Mouse (Mus musculus) stomach, embryonic 16.5 days (tissue): Measurements from ENCODE around the gene Hmga2. TPM values are rescaled to one million over a fixed set of nuclear protein-coding genes. Genes with fewer than 3 reads are reported as not detected.
"Not testable (repeated sequence)": the region's sequence is repeated elsewhere in the genome, so short reads cannot be mapped to it uniquely, and the experiment has no call there.

ENCODE experiments used
- ATAC-seq: fragments of 200-750 bp; cut with Nextera tagmentation; 2 replicates; pipeline ENCODE4 v1.8.0; 2017; ENCODE audit warnings: moderate number of reproducible peaks, moderate TSS enrichment; ENCODE audit not compliant: insufficient read depth, low FRiP score
- H3K27ac ChIP-seq: fragments of 300-500 bp; sonication (generic); 2 replicates; pipeline ENCODE4 v1.5.1; 2014; ENCODE audit warnings: low read length
- H3K27me3 ChIP-seq: fragments of 300-500 bp; sonication (generic); 2 replicates; pipeline ENCODE4 v1.6.1; 2014; ENCODE audit warnings: low read length, control low read depth, mixed read lengths; ENCODE audit not compliant: control insufficient read depth, insufficient read depth
- H3K36me3 ChIP-seq: fragments of 300-500 bp; sonication (generic); 2 replicates; pipeline ENCODE4 v1.6.1; 2014; ENCODE audit warnings: low read length; ENCODE audit not compliant: control insufficient read depth, insufficient read depth
- H3K4me1 ChIP-seq: fragments of 300-500 bp; sonication (generic); 2 replicates; pipeline ENCODE4 v1.6.1; 2014; ENCODE audit warnings: low read length, control low read depth, mixed read lengths; ENCODE audit not compliant: control insufficient read depth, insufficient read depth
- H3K4me2 ChIP-seq: fragments of 300-500 bp; sonication (generic); 2 replicates; pipeline ENCODE4 v1.6.1; 2014; ENCODE audit warnings: low read depth, low read length, mixed read lengths
- H3K4me3 ChIP-seq: fragments of 300-500 bp; sonication (generic); replicated peaks from 2 replicates; pipeline ENCODE4 v1.5.1; 2014; ENCODE audit warnings: mild to moderate bottlenecking, low read length
- H3K9ac ChIP-seq: fragments of 300-500 bp; sonication (generic); 2 replicates; pipeline ENCODE4 v1.6.1; 2014; ENCODE audit warnings: low read length
- H3K9me3 ChIP-seq: fragments of 300-500 bp; sonication (generic); replicated peaks from 2 replicates; pipeline ENCODE4 v1.6.1; 2016; ENCODE audit warnings: low read length, control low read depth; ENCODE audit not compliant: control insufficient read depth
- whole genome bisulfite sequencing: fragments of 180-500 bp; shearing (Covaris S2); extraction: QIAGEN DNeasy Blood & Tissue Kit; methylation state at CpG from one replicate; pipeline ENCODE4 v1.1.7; 2014; 5-methylcytosine and 5-hydroxymethylcytosine counted together
- polyA plus RNA-seq: library from polyadenylated mRNA; unstranded; fragments of >200 nt; fragmentation: Nextera tagmentation; extraction: Ambion mirVana; gene quantifications from 2 replicates; pipeline ENCODE4 v1.2.1, GENCODE M21; 2015

Gene Hmga2
- polyA plus RNA-seq, 1 experiment from 2014 or later = 17.7 TPM

GRCm38 (mm10) chr10:120339906-120340305, 136.4 kb downstream of the Hmga2 start:
- 73% methylated on average over 2 of the region's 2 CpGs for WGBS
- not testable (repeated sequence) for H3K4me1 ChIP-seq, H3K9me3 ChIP-seq, H3K4me3 ChIP-seq, H3K27ac ChIP-seq, H3K4me2 ChIP-seq, ATAC-seq, H3K27me3 ChIP-seq, H3K9ac ChIP-seq, H3K36me3 ChIP-seq

- Histone ChIP-seq H3K27ac (no peak overlapping the region), H3K4me1 (no peaks in the 10 kb centered on the region), H3K27me3 (no peaks in the 10 kb centered on the region), H3K9me3 (no peaks in the 10 kb centered on the region), H3K9ac (no peak overlapping the region), H3K36me3 (no peaks in the 10 kb centered on the region), H3K4me3 (no peak overlapping the region), H3K4me2 (no peak overlapping the region)
- 56% methylated on average over 4 of the region's 4 CpGs for WGBS
- no peak for ATAC-seq
Observed at GRCm38 (mm10) chr10:120339324-120339723, 136.9 kb downstream of the Hmga2 start.

DNA sequence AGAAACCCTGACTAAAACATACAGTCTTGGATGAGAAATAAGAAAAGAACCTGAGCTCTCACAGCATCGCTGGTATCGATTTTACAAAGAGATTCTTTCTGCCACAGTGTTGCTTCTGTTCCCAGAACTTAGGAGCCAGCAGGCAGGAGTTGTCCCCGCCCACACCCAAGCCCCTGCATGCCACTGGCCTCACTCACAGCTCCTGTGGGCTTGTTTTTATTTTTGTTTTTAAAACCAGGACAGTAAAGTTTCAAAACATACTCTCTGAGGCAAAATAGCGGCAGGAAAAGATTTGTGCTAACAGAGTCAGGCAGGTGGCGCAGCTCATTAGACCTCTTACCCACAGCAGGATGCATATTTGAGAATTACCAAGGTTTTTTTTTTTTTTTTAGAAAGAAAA, 137.4 kb downstream of the Hmga2 start:
- no peak overlapping the region for H3K9ac ChIP-seq
- H3K9me3 ChIP-seq = no peaks in the 10 kb centered on the region
- no peaks in the 10 kb centered on the region for H3K27me3 ChIP-seq
- 61% methylated on average over 5 of the region's 5 CpGs for WGBS
- ATAC-seq = no peak
- no peaks in the 10 kb centered on the region for H3K4me1 ChIP-seq
- H3K4me2 ChIP-seq = no peak overlapping the region
- no peak overlapping the region for H3K27ac ChIP-seq
- no peaks in the 10 kb centered on the region for H3K36me3 ChIP-seq
- no peak overlapping the region for H3K4me3 ChIP-seq

- not testable (repeated sequence) for H3K36me3 ChIP-seq, H3K4me1 ChIP-seq, H3K4me3 ChIP-seq, H3K27me3 ChIP-seq, H3K4me2 ChIP-seq, H3K27ac ChIP-seq, ATAC-seq, H3K9ac ChIP-seq, H3K9me3 ChIP-seq
- 92% methylated on average over 1 of the region's 1 CpGs for WGBS
Observed at GRCm38 (mm10) chr10:120338431-120338830, 137.8 kb downstream of the Hmga2 start.

- Histone ChIP-seq H3K27me3 (no peaks in the 10 kb centered on the region), H3K9me3 (no peaks in the 10 kb centered on the region), H3K9ac (no peak overlapping the region), H3K4me1 (no peaks in the 10 kb centered on the region), H3K36me3 (no peaks in the 10 kb centered on the region), H3K27ac (no peak overlapping the region), H3K4me2 (no peak overlapping the region), H3K4me3 (no peak overlapping the region)
- no peak for ATAC-seq
- 94% methylated on average over 14 of the region's 14 CpGs for whole genome bisulfite sequencing
Observed at GRCm38 (mm10) chr10:120327946-120328345, 148.3 kb downstream of the Hmga2 start.

DNA sequence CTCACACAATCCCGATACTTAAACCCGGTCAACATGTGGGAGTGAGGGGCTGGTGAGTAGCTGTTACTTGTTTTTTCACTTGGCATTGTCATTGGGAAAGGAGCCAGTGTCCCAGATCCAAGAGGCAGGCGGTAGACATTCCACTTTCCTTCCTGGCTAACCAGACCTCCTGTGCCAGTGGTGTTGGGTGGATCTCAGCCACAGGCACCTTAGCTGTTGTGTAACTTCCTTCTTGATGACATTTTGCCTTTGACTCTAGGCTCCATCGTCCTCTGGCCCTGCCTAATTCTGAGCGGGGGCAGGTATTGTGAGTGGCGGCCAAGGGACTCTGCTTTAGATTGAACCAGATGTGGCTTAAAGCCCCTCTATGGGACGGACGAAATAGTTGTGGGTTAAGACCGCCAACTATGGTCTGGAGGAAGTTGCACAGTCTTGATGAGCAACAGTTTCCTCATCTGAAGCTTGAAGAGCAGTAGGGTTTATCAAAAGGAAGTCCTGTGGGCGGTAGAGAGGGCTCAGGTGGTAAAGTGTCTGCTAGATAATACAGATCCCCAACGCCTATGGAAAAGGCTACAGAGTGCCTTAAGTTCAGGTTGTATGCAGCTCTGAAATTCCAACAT, 152.6 kb downstream of the Hmga2 start:
- no peaks in the 10 kb centered on the region for H3K27me3 ChIP-seq
- no peak overlapping the region for H3K9ac ChIP-seq
- H3K4me2 ChIP-seq = no peak overlapping the region
- H3K36me3 ChIP-seq = no peaks in the 10 kb centered on the region
- H3K9me3 ChIP-seq = 0 out of 2 replicates have a peak, but pooled peaks cover 3% of the 10 kb centered on the region
- WGBS = 87% methylated on average over 11 of the region's 11 CpGs
- H3K27ac ChIP-seq = no peak overlapping the region
- no peak overlapping the region for H3K4me3 ChIP-seq
- ATAC-seq = no peak
- no peaks in the 10 kb centered on the region for H3K4me1 ChIP-seq

- no peaks in the 10 kb centered on the region for H3K27me3 ChIP-seq
- no peak overlapping the region for H3K9ac ChIP-seq
- WGBS = 84% methylated on average over 8 of the region's 8 CpGs
- no peak overlapping the region for H3K4me2 ChIP-seq
- no peaks in the 10 kb centered on the region for H3K36me3 ChIP-seq
- H3K27ac ChIP-seq = no peak overlapping the region
- H3K4me1 ChIP-seq = no peaks in the 10 kb centered on the region
- no peak for ATAC-seq
- H3K4me3 ChIP-seq = no peak overlapping the region
- H3K9me3 ChIP-seq = 0 out of 2 replicates have a peak, but pooled peaks cover 3% of the 10 kb centered on the region
Observed at GRCm38 (mm10) chr10:120322815-120323214, 153.5 kb downstream of the Hmga2 start.

DNA sequence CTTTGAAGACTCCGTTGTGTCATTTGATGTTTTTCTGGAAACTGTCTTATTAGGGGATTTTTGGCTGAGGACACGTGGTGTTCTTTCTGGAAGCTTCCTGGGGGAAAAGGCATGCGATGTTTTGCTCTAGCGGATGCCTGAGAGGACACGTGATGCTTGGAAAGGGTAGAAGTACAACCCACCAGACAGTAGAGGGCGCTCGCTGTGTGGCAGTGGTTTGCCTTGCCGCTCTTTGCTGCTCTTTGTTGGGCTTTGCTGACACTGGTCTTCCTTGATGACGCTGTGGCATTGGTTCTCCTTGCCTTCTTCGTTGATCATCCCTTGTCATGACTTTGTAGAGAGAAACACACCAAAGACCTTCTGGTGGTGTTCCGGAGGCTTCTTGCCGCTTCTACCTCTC, 156.7 kb downstream of the Hmga2 start:
- Histone ChIP-seq H3K36me3 (no peaks in the 10 kb centered on the region), H3K4me2 (no peak overlapping the region), H3K4me3 (no peak overlapping the region), H3K27me3 (no peaks in the 10 kb centered on the region), H3K27ac (no peak overlapping the region), H3K9me3 (0 out of 2 replicates have a peak, but pooled peaks cover 3% of the 10 kb centered on the region), H3K9ac (no peak overlapping the region), H3K4me1 (no peaks in the 10 kb centered on the region)
- no peak for ATAC-seq
- 90% methylated on average over 12 of the region's 12 CpGs for WGBS
